Mouse (Mus musculus) midbrain, embryonic 16.5 days (tissue): Measurements from ENCODE around the gene Bcas3. TPM values are rescaled to one million over a fixed set of nuclear protein-coding genes. Genes with fewer than 3 reads are reported as not detected.

ENCODE experiments used
- ATAC-seq: fragments of 200-750 bp; cut with Nextera tagmentation; 2 replicates; pipeline ENCODE4 v1.8.0; 2017; ENCODE audit warnings: moderate TSS enrichment
- H3K27ac ChIP-seq: fragments of 300-500 bp; sonication (generic); 2 replicates; pipeline ENCODE4 v1.5.1; 2014; ENCODE audit warnings: mild to moderate bottlenecking, low read length, mixed read lengths
- H3K27me3 ChIP-seq: fragments of 300-500 bp; sonication (generic); 2 replicates; pipeline ENCODE4 v1.6.1; 2014; ENCODE audit warnings: low read depth, low read length, mixed read lengths; ENCODE audit not compliant: control insufficient read depth, insufficient read depth
- H3K36me3 ChIP-seq: fragments of 300-500 bp; sonication (generic); 2 replicates; pipeline ENCODE4 v1.6.1; 2014; ENCODE audit warnings: mild to moderate bottlenecking, low read length, moderate library complexity, mixed read lengths; ENCODE audit not compliant: control insufficient read depth, insufficient read depth
- H3K4me1 ChIP-seq: fragments of 300-500 bp; sonication (generic); 2 replicates; pipeline ENCODE4 v1.6.1; 2014; ENCODE audit warnings: mild to moderate bottlenecking, low read length, mixed read lengths; ENCODE audit not compliant: control insufficient read depth, insufficient read depth
- H3K4me2 ChIP-seq: fragments of 300-500 bp; sonication (generic); 2 replicates; pipeline ENCODE4 v1.6.1; 2014; ENCODE audit warnings: mild to moderate bottlenecking, low read length, mixed read lengths
- H3K4me3 ChIP-seq: fragments of 300-500 bp; sonication (generic); 2 replicates; pipeline ENCODE4 v1.5.1; 2014; ENCODE audit warnings: low read depth, mild to moderate bottlenecking, low read length, moderate library complexity, mixed read lengths
- H3K9ac ChIP-seq: fragments of 300-500 bp; sonication (generic); 2 replicates; pipeline ENCODE4 v1.6.1; 2014; ENCODE audit warnings: low read depth, low read length, mixed read lengths
- H3K9me3 ChIP-seq: fragments of 300-500 bp; sonication (generic); replicated peaks from 2 replicates; pipeline ENCODE4 v1.6.1; 2014; ENCODE audit warnings: mild to moderate bottlenecking, low read length, mixed read lengths; ENCODE audit not compliant: control insufficient read depth, poor library complexity, severe bottlenecking
- WGBS: fragments of 180-500 bp; shearing (Covaris S2); extraction: QIAGEN DNeasy Blood & Tissue Kit; methylation state at CpG from one replicate; pipeline ENCODE4 v1.1.7; 2014; 5-methylcytosine and 5-hydroxymethylcytosine counted together
- polyA plus RNA-seq: library from polyadenylated mRNA; unstranded; fragments of >200 nt; fragmentation: Nextera tagmentation; extraction: Ambion mirVana; gene quantifications from 2 replicates; pipeline ENCODE4 v1.2.1, GENCODE M21; 2015

The Bcas3 gene
- polyA plus RNA-seq, 1 experiment from 2014 or later = 33.3 TPM

- no peak overlapping the region for H3K9ac ChIP-seq
- no peaks in the 10 kb centered on the region for H3K27me3 ChIP-seq
- 66% methylated on average over 13 of the region's 13 CpGs for WGBS
- no peaks in the 10 kb centered on the region for H3K36me3 ChIP-seq
- H3K27ac ChIP-seq = no peak overlapping the region
- no peak overlapping the region for H3K4me2 ChIP-seq
- H3K4me1 ChIP-seq = peaks cover 3% of the 10 kb centered on the region; the same call in 1 of the 2 replicates
- no peaks in the 10 kb centered on the region for H3K9me3 ChIP-seq
- H3K4me3 ChIP-seq = no peak overlapping the region
- ATAC-seq = no peak
These were observed 401.9 kb downstream of the Bcas3 start for GRCm38 (mm10) chr11:85754631-85755502.

DNA sequence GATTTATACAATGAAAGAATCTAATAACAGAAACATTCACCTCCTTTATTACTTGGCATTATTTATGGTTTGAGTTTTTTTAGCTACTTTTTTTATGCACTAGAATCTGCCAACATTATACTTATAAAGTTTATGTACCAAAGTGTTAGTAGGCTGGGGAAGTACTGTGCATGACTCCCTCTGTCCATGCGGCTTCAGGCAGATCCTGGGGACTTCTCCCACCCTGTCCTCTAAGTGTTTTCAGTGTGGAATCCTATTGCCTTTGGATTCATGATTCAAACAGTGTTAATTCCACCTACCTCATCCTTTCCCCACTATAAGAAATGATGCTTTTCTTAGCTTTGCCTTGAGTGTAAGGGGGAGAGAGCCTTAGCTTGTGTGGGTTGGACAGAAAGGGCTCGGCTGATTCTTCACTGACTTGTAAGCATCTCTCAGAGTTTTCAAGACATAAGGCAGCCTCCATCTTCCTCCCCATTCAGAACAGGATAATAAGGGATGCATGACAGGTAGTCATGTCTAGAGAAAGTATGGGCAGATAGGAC, 402.6 kb downstream of the Bcas3 start:
- Histone ChIP-seq H3K36me3 (no peaks in the 10 kb centered on the region), H3K4me1 (peaks cover 10% of the 10 kb centered on the region), H3K4me2 (no peak overlapping the region), H3K27me3 (no peaks in the 10 kb centered on the region), H3K27ac (no peak overlapping the region), H3K9me3 (no peaks in the 10 kb centered on the region), H3K9ac (no peak overlapping the region), H3K4me3 (no peak overlapping the region)
- ATAC-seq = no peak
- WGBS = 93% methylated on average over 2 of the region's 2 CpGs

- no peaks in the 10 kb centered on the region for H3K27me3 ChIP-seq
- WGBS = 85% methylated on average over 9 of the region's 9 CpGs
- no peak for ATAC-seq
- H3K27ac ChIP-seq = no peak overlapping the region
- H3K9me3 ChIP-seq = no peaks in the 10 kb centered on the region
- no peak overlapping the region for H3K9ac ChIP-seq
- H3K4me3 ChIP-seq = no peak overlapping the region
- H3K4me1 ChIP-seq = peaks cover 12% of the 10 kb centered on the region
- H3K4me2 ChIP-seq = no peak overlapping the region
- H3K36me3 ChIP-seq = no peaks in the 10 kb centered on the region
These were observed 405.9 kb downstream of the Bcas3 start for GRCm38 (mm10) chr11:85758891-85759290.

DNA sequence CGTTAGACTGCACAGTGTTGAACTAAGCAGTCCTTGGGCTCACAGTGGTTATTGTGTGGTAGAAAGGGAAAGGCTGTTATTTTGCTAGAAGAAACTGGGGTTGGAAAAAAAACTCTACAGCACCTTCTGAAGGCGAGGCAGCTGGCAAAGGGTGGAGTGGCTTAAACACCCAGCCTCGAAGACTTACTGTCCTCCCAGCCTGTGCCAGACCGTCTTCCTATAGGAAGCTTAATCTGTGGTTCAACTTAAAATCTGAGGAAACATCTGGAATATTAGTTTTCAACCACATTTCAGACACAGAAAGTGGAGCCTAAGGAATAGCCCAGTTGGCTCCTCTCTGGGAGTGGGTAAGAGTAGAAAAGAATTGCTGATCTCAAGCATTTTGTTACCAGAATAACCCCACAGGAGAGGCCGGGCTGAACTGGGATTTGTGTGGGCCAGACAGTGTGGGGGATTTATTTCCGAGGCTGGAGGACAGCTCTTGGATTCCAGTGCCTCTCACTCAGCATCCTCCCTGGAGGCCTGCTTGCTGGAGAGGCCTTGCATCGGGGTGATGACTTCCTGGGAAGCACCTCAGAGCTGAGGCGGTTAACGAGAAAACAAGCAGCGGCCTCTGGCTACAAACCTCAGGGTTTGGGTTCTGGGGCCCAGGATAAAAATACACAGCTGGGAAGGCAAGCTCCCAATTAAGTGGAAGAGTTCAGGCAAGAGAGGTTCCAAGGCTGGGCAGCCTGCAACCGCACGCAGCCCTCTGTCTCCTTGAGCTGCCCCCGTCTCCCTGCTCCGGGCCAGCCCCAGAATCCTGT, 406.9 kb downstream of the Bcas3 start:
- Histone ChIP-seq H3K4me3 (no peak overlapping the region), H3K4me2 (no peak overlapping the region), H3K4me1 (peaks cover 12% of the 10 kb centered on the region), H3K9ac (no peak overlapping the region), H3K27me3 (no peaks in the 10 kb centered on the region), H3K9me3 (no peaks in the 10 kb centered on the region), H3K36me3 (no peaks in the 10 kb centered on the region), H3K27ac (no peak overlapping the region; the same call in 1 of the 2 replicates)
- ATAC-seq = no peak
- WGBS = 58% methylated on average over 14 of the region's 14 CpGs

DNA sequence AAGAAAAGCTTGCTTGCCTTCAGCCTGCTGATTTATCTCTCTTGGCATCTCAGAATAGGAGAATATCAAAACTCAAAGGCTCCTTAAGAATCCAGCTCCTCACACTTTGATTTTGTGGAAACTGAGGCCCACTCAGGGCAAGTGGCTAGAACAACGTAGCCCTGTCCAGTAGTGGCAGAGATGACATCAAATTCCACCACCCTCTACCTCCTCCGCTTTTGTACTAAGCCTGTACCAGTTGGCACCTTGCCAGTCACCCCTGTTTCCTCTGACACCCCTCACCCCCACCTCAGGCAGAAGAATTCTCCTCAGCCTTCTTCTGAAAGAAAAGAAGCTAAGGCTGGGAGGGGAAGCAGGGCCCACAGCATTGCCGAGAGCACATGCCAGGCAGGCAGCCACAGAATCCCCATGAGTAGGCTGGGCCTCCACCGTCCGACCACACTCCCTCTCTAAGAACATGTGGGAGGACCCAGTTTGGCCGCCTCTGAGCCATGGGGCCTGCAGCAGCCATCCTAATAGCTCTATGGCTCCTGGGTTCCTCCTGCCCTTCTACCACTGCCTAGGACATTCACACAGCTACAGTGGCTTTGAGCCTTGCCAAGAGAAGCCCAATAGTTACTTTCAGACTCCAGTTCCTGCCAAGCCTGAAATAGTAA, 407.6 kb downstream of the Bcas3 start:
- H3K9ac ChIP-seq = no peak overlapping the region
- H3K4me3 ChIP-seq = no peak overlapping the region
- no peaks in the 10 kb centered on the region for H3K36me3 ChIP-seq
- peak overlapping the region; percentile 30; the same call in 1 of the 2 replicates for H3K27ac ChIP-seq
- ATAC-seq = no peak
- H3K4me1 ChIP-seq = peaks cover 12% of the 10 kb centered on the region
- H3K4me2 ChIP-seq = no peak overlapping the region
- H3K27me3 ChIP-seq = no peaks in the 10 kb centered on the region
- 31% methylated on average over 6 of the region's 6 CpGs for WGBS
- H3K9me3 ChIP-seq = no peaks in the 10 kb centered on the region

DNA sequence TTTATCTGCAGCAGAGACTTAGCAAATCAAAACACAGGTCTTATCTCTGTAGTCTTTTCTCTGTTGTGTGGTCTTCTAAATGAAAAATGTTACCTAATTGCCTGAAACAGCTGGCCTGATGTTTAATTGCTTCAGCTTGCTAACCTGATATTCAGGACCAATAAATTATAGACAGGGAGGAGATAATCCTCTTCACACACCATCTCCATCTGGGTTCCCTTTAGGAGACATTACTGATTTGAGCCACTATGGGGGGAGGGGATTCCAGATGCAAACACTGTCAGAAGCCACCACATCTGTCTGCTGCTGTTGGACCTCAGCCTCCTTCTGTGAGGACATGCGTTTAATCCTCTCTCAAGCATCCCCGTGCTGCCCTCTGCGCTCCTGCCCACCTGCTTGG, 408.2 kb downstream of the Bcas3 start:
- Histone ChIP-seq H3K4me3 (no peak overlapping the region), H3K9ac (no peak overlapping the region), H3K27ac (no peak overlapping the region), H3K4me1 (peaks cover 12% of the 10 kb centered on the region), H3K9me3 (no peaks in the 10 kb centered on the region), H3K4me2 (no peak overlapping the region), H3K36me3 (no peaks in the 10 kb centered on the region), H3K27me3 (no peaks in the 10 kb centered on the region)
- ATAC-seq = no peak
- WGBS = 85% methylated on average over 3 of the region's 3 CpGs

GRCm38 (mm10) chr11:85763655-85764054, 410.7 kb downstream of the Bcas3 start:
- Histone ChIP-seq H3K9me3 (no peaks in the 10 kb centered on the region), H3K27ac (no peak overlapping the region), H3K4me3 (no peak overlapping the region), H3K4me1 (peaks cover 17% of the 10 kb centered on the region), H3K9ac (no peak overlapping the region), H3K4me2 (no peak overlapping the region), H3K36me3 (no peaks in the 10 kb centered on the region), H3K27me3 (no peaks in the 10 kb centered on the region)
- ATAC-seq = no peak
- WGBS = 73% methylated on average over 3 of the region's 3 CpGs

DNA sequence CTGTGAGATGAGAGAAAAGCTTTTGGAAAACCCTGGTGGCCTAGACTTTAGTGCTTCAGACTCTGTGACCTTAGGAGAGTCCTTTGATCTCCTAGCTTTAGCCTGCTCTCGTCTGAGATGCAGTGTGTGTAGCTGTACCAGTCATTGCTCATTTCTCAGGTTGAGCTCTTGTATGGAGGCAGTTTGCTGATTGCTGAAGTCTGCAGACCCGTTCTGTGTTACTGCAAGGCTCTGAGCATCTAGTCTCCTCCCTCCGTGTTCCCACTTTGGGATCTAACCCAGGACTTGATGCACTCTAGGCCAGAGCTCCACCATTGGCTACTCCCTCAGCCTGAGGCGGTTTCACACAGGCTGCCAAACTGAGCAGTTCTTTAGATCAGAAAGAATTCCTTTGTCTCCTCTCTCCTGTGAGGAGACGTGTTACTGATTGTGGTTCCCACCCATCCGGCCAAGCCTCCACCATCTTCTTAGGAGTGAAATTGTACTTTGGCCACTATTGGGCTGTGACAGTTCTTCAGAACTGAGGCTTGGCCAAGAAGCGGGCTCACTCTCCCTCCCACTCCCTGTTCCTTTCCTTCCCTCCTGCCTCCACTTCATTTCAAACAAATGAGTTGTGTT, 413.2 kb downstream of the Bcas3 start:
- 17% methylated on average over 7 of the region's 7 CpGs for WGBS
- H3K4me1 ChIP-seq = 0 out of 2 replicates have a peak, but pooled peaks cover 5% of the 10 kb centered on the region
- H3K9ac ChIP-seq = no peak overlapping the region
- no peak overlapping the region for H3K4me3 ChIP-seq
- H3K27me3 ChIP-seq = no peaks in the 10 kb centered on the region
- no peaks in the 10 kb centered on the region for H3K36me3 ChIP-seq
- no peak overlapping the region for H3K4me2 ChIP-seq
- ATAC-seq = no peak; the same call in 1 of the 2 replicates
- no peaks in the 10 kb centered on the region for H3K9me3 ChIP-seq
- no peak overlapping the region for H3K27ac ChIP-seq
